In the genomic region with DNA sequence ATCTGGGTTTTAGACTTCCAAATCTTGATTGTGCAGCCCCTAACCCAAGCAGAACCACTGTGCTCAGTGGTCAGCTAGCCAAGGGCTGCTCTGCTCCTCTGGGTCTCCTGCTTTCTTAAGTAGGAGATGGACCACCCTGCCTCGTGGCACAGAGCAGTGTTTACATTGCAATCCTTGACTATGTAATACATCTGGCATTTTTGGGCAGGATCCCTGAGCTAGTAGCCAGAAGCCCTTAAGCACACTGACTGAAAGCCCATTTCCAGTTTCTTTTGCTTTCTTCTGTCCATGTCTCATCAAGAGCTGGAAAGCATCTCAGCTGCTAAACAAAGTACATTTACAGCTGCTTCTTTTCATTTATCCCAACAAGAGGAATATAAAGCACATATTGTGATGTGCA, we compare ENCODE assay signal across 11 mouse cellular contexts. TPM values are rescaled to one million over a fixed set of nuclear protein-coding genes. Genes with fewer than 3 reads are reported as not detected.
A peak's percentile ranks its signal among the peaks of the same experiment; 100 is the strongest.
DNase-seq lines count a peak whose midpoint lies in the region; ATAC-seq lines count a peak whose summit lies in the region.
"Had no signal": no experiment of that assay in that cellular context is flagged by ENCODE, and none has a peak within 500 bp of the region (broad histone marks: within the 10 kb centered on the region; RNA-seq: fewer than 3 reads in every experiment).

No protein-coding gene starts in this region.

- peak overlapping the region; percentile 56 for H3K27ac ChIP-seq in lung, embryonic 15.5 days
- H3K27ac ChIP-seq in embryonic facial prominence, embryonic 13.5 days: peak overlapping the region; percentile 55; the same call in 1 of the 2 replicates
- H3K27ac ChIP-seq in hindbrain, embryonic 14.5 days: peak overlapping the region; percentile 59; the same call in 1 of the 2 replicates
- peak overlapping the region; percentile 89 for H3K27ac ChIP-seq in neural tube, embryonic 13.5 days (replicated peaks)
- H3K27ac ChIP-seq: layer of hippocampus, adult 2 months; liver, embryonic 15.5 days had no signal

- no peaks in the 10 kb centered on the region for H3K9me3 ChIP-seq in lung, embryonic 15.5 days
- H3K9me3 ChIP-seq in embryonic facial prominence, embryonic 13.5 days: no peaks in the 10 kb centered on the region
- H3K9me3 ChIP-seq in hindbrain, embryonic 14.5 days (ENCODE audit: control insufficient read depth, low read length): no peaks in the 10 kb centered on the region
- no peaks in the 10 kb centered on the region for H3K9me3 ChIP-seq in neural tube, embryonic 13.5 days
- H3K9me3 ChIP-seq: liver, embryonic 15.5 days had no signal

- 0 out of 2 replicates have a peak, but pooled peaks have one; percentile 10 for ATAC-seq in lung, embryonic 15.5 days (ENCODE audit: borderline replicate concordance, extremely low read depth, low FRiP score, low TSS enrichment)
- ATAC-seq in embryonic facial prominence, embryonic 13.5 days (ENCODE audit: insufficient number of reproducible peaks, insufficient read depth, low FRiP score, low TSS enrichment, low read depth): no peak
- no peak for ATAC-seq in hindbrain, embryonic 14.5 days (ENCODE audit: low FRiP score)
- no peak for ATAC-seq in neural tube, embryonic 13.5 days (ENCODE audit: low read depth)

- peak overlapping the region; percentile 6; the same call in 1 of the 2 replicates for H3K4me3 ChIP-seq in lung, embryonic 15.5 days
- H3K4me3 ChIP-seq in embryonic facial prominence, embryonic 13.5 days: no peak overlapping the region
- H3K4me3 ChIP-seq in hindbrain, embryonic 14.5 days (replicated peaks; ENCODE audit: low read length): no peak overlapping the region
- 0 out of 2 replicates have a peak overlapping the region, but pooled peaks have one; percentile 6 for H3K4me3 ChIP-seq in neural tube, embryonic 13.5 days
- H3K4me3 ChIP-seq: layer of hippocampus, adult 2 months; liver, embryonic 15.5 days had no signal

- H3K9ac ChIP-seq in lung, embryonic 15.5 days: no peak overlapping the region
- H3K9ac ChIP-seq in embryonic facial prominence, embryonic 13.5 days: 0 out of 2 replicates have a peak overlapping the region, but pooled peaks have one; percentile 44
- no peak overlapping the region for H3K9ac ChIP-seq in hindbrain, embryonic 14.5 days
- H3K9ac ChIP-seq in neural tube, embryonic 13.5 days: no peak overlapping the region
- H3K9ac ChIP-seq: liver, embryonic 15.5 days had no signal

- DNase-seq in lung, adult 18-20 months: no peak
- no peak for DNase-seq in hindbrain, embryonic 14.5 days (ENCODE audit: low spot score)
- DNase-seq in spleen, postnatal 36 days (ENCODE audit: low spot score in 2 of 2): no peak
- DNase-seq in thymus, postnatal 14 days: no peak
- no peak for DNase-seq in thymus, postnatal 10 days (ENCODE audit: low spot score in 2 of 2)
- DNase-seq: spleen, adult 18-20 months had no signal

- peak overlapping the region; percentile 88 for H3K4me2 ChIP-seq in lung, embryonic 15.5 days
- peak overlapping the region; percentile 96 for H3K4me2 ChIP-seq in embryonic facial prominence, embryonic 13.5 days
- H3K4me2 ChIP-seq in hindbrain, embryonic 14.5 days (replicated peaks): peak overlapping the region; percentile 85
- H3K4me2 ChIP-seq in neural tube, embryonic 13.5 days: peak overlapping the region; percentile 95
- H3K4me2 ChIP-seq: liver, embryonic 15.5 days had no signal

- peaks cover 99% of the 10 kb centered on the region for H3K4me1 ChIP-seq in lung, embryonic 15.5 days
- peaks cover 96% of the 10 kb centered on the region for H3K4me1 ChIP-seq in embryonic facial prominence, embryonic 13.5 days
- peaks cover 84% of the 10 kb centered on the region for H3K4me1 ChIP-seq in hindbrain, embryonic 14.5 days (replicated peaks; ENCODE audit: control insufficient read depth, insufficient read depth, low read length)
- peaks cover 100% of the 10 kb centered on the region for H3K4me1 ChIP-seq in neural tube, embryonic 13.5 days (replicated peaks)

- H3K27me3 ChIP-seq in lung, embryonic 15.5 days: no peaks in the 10 kb centered on the region
- H3K27me3 ChIP-seq in embryonic facial prominence, embryonic 13.5 days: no peaks in the 10 kb centered on the region
- H3K27me3 ChIP-seq in hindbrain, embryonic 14.5 days (ENCODE audit: control insufficient read depth, insufficient read depth, low read length): no peaks in the 10 kb centered on the region
- H3K27me3 ChIP-seq in neural tube, embryonic 13.5 days: no peaks in the 10 kb centered on the region
- H3K27me3 ChIP-seq: liver, embryonic 15.5 days had no signal

- 0% methylated on average over 1 of the region's 1 CpGs for WGBS in lung, embryonic 15.5 days
- WGBS in embryonic facial prominence, embryonic 13.5 days: 37% methylated on average over 1 of the region's 1 CpGs
- 31% methylated on average over 1 of the region's 1 CpGs for WGBS in hindbrain, embryonic 14.5 days
- WGBS in neural tube, embryonic 13.5 days: 28% methylated on average over 1 of the region's 1 CpGs

- H3K36me3 ChIP-seq in lung, embryonic 15.5 days: peaks cover 24% of the 10 kb centered on the region; the same call in 1 of the 2 replicates
- H3K36me3 ChIP-seq in embryonic facial prominence, embryonic 13.5 days: peaks cover 18% of the 10 kb centered on the region; the same call in 1 of the 2 replicates
- H3K36me3 ChIP-seq in hindbrain, embryonic 14.5 days (replicated peaks; ENCODE audit: control insufficient read depth, insufficient read depth): no peaks in the 10 kb centered on the region
- 0 out of 2 replicates have a peak, but pooled peaks cover 5% of the 10 kb centered on the region for H3K36me3 ChIP-seq in neural tube, embryonic 13.5 days

RNA-seq across cellular contexts. Expression of gene Ptch1, which starts 17.0 kb away (rescaled TPM):
- polyA plus RNA-seq in lung, embryonic 15.5 days (2015; fragmentation: Nextera tagmentation; extraction: Ambion mirVana): 34.8 and 36.8 TPM in 2 replicates
- polyA plus RNA-seq in embryonic facial prominence, embryonic 13.5 days (2015; fragmentation: Nextera tagmentation; extraction: Ambion mirVana): 30.6 and 30.8 TPM in 2 replicates
- 22.7 and 24.2 TPM in 2 replicates for polyA plus RNA-seq in hindbrain, embryonic 14.5 days (2014; fragmentation: Nextera tagmentation; extraction: Ambion mirVana)
- 19.2 and 22.1 TPM in 2 replicates for polyA plus RNA-seq in neural tube, embryonic 13.5 days (2015; fragmentation: Nextera tagmentation; extraction: Ambion mirVana)

RNA-seq across cellular contexts. Expression of gene Fancc, which starts 59.4 kb away (rescaled TPM):
- polyA plus RNA-seq in lung, embryonic 15.5 days (2015; fragmentation: Nextera tagmentation; extraction: Ambion mirVana): 25.2 and 28.7 TPM in 2 replicates
- 21.0 and 21.2 TPM in 2 replicates for polyA plus RNA-seq in embryonic facial prominence, embryonic 13.5 days (2015; fragmentation: Nextera tagmentation; extraction: Ambion mirVana)
- polyA plus RNA-seq in hindbrain, embryonic 14.5 days (2014; fragmentation: Nextera tagmentation; extraction: Ambion mirVana): 15.5 and 15.9 TPM in 2 replicates
- polyA plus RNA-seq in neural tube, embryonic 13.5 days (2015; fragmentation: Nextera tagmentation; extraction: Ambion mirVana): 15.3 and 20.6 TPM in 2 replicates

Comparison
In these comparisons a context has a peak if more than half of its experiments do, and no peak if none do; other contexts are left out.
1. H3K4me3 ChIP-seq: peak in lung, embryonic 15.5 days (single experiment) and neural tube, embryonic 13.5 days (single experiment); none in embryonic facial prominence, embryonic 13.5 days (single experiment) and hindbrain, embryonic 14.5 days (single experiment).
2. Peak in every context shown above with its lines, with median percentiles within 50 percentile points of each other: H3K27ac ChIP-seq and H3K4me2 ChIP-seq.